Mouse (Mus musculus) kidney, adult 9 months (tissue): Measurements from ENCODE around the gene Adk.

Experiments used
- DNase-seq: peaks from one replicate; pipeline ENCODE4 v3.0.0; 2022

Adk gene

DNA sequence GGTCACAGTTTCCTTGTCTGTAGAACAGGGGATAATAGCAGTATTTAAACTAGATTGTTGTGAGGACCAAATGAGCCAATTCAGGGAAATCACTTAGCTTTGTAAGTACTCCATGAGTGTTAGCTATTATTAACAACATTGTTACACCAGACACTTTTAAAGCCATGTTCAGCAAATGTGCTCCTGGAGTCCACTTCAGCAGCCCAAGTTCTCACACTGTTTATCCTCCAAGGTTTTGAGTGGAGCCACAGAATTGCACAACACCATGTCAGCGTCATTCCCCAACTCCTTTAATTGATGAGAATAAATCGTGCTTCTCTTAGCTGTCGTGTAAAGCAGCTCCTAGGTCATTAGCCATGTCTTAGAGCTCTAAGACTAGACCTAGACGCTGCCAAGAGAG is 437.8 kb downstream of the Adk start:
- no peak for DNase-seq
